Mouse (Mus musculus): ENCODE measurements around the gene Acin1.
A peak's percentile ranks its signal among the peaks of the same experiment; 100 is the strongest.

Gene Acin1

GRCm38 (mm10) chr14:54610648-54611047 lies 76.1 kb downstream of the Acin1 start:
- DNase-seq (ENCODE audit: extremely low spot score, low read depth, low spot score) = no peak

DNA sequence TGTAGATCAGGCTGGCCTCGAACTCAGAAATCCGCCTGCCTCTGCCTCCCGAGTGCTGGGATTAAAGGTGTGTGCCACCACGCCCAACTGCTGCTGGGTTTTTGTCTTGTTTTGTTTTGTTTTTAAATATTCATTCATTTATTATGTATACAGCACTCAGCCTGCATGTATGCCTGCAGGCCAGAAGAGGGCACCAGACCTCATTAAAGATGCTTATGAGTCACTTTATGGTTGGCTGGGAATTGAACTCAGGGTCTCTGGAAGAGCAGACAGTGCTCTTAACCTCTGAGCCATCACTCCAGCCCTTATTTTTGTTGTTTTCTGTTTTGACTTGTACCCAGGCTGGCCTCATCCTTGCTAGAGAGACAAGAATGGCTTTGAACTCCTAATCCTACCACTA lies 76.8 kb downstream of the Acin1 start:
- DNase-seq (ENCODE audit: extremely low spot score, low read depth, low spot score) = no peak

- no peak for DNase-seq (ENCODE audit: extremely low spot score, low read depth, low spot score)
Observed at GRCm38 (mm10) chr14:54609245-54609644, 77.5 kb downstream of the Acin1 start.

GRCm38 (mm10) chr14:54607226-54607625 lies 79.5 kb downstream of the Acin1 start:
- no peak for DNase-seq (ENCODE audit: extremely low spot score, low read depth, low spot score)

- no peak for DNase-seq (ENCODE audit: extremely low spot score, low read depth, low spot score)
Observed at GRCm38 (mm10) chr14:54605752-54606321, 80.9 kb downstream of the Acin1 start, which contains the start of gene 4931414P19Rik. Gene 4931414P19Rik (minus strand): TSS chr14:54605993.

- no peak for DNase-seq (ENCODE audit: extremely low spot score, low read depth, low spot score)
Observed at GRCm38 (mm10) chr14:54603686-54604085, 83.0 kb downstream of the Acin1 start.

DNA sequence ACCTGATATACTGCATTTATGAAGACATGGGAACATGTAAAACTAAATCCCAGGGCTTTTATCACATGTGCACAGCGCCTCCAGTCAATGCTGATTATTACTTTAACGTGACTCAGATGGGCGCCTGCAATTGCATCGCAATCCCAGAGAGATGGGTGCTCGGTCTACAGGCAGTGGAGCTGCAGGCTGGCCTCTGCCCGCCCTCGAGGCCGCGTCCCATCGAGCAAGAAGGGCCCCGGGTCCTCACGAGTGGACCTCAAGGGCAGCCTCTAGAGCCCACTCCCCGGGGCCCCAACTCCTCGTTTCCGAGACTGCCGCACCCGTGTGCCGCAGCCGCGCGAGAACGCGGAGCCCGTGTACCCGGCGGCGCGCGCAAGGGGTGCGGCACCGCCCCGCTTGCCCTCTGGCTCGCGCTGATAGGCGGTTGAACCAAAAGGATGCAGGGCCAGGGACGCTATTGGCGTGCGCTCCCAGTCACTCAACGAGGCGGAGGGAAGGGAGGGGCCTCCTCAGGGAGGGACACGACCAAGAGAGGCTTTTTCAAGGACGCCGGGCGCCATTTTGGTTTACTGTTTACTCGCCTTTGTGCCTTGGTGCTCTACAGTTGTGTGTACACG lies 83.6 kb downstream of the Acin1 start:
- peak; percentile 79 for DNase-seq (ENCODE audit: extremely low spot score, low read depth, low spot score)

DNA sequence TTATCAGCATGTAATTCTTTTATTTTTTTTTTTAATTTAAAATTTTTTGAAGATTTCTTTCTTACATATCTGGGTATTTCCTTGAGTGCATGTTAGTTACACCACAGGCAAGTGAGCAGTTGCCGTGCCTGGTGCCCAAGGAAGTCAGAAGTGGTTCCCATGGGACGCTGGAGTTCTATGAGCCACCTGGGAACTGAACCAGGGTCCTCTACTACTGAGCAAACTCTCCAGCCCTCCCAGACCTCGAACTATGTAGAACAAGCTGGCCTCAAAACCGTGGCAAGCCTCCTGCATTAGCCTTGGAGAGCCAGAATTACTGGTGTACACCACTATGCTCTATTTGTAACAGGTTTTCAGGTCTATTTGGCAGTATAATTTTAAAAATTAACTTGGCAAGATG lies 84.1 kb downstream of the Acin1 start:
- no peak for DNase-seq (ENCODE audit: extremely low spot score, low read depth, low spot score)

- DNase-seq (ENCODE audit: extremely low spot score, low read depth, low spot score) = no peak
Observed at GRCm38 (mm10) chr14:54601601-54602000, 85.1 kb downstream of the Acin1 start.

GRCm38 (mm10) chr14:54597084-54597483 lies 89.6 kb downstream of the Acin1 start:
- no peak for DNase-seq (ENCODE audit: extremely low spot score, low read depth, low spot score)

GRCm38 (mm10) chr14:54594631-54595414 lies 91.9 kb downstream of the Acin1 start:
- DNase-seq (ENCODE audit: extremely low spot score, low read depth, low spot score) = no peak

GRCm38 (mm10) chr14:54594055-54594454 lies 92.7 kb downstream of the Acin1 start:
- DNase-seq (ENCODE audit: extremely low spot score, low read depth, low spot score) = no peak

DNA sequence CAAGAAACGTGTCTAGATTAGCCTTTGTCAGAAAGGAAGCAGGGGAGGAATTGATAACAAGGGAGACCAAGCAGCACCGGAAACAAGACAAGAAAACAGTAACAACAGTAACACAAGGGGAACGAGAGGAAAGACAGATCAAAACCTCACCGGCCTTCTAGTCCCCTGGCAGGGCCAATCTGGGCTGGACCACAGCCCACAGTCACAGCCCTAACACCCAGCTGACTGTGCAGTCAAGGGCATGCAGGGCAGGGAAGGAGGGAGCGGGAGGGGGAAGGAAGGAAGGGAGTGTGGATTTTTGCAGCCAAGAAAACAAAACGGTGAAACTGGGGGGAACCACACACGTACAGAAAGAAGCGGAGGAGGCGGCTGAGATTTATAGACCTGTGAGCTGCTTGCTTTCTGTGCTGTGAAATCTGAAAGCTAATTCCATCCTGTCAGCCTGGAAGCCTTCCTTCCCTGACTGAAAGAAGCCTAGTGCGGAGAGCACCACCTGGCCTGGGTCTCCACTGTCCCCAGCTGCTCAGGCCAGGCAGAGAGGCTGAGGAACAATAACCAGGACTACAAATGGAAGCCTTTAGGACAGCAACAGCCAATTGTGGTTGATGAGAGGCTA lies 94.3 kb downstream of the Acin1 start:
- no peak for DNase-seq (ENCODE audit: extremely low spot score, low read depth, low spot score)

Data from hindlimb bud, embryonic 11.5 days (tissue).